In the genomic region with DNA sequence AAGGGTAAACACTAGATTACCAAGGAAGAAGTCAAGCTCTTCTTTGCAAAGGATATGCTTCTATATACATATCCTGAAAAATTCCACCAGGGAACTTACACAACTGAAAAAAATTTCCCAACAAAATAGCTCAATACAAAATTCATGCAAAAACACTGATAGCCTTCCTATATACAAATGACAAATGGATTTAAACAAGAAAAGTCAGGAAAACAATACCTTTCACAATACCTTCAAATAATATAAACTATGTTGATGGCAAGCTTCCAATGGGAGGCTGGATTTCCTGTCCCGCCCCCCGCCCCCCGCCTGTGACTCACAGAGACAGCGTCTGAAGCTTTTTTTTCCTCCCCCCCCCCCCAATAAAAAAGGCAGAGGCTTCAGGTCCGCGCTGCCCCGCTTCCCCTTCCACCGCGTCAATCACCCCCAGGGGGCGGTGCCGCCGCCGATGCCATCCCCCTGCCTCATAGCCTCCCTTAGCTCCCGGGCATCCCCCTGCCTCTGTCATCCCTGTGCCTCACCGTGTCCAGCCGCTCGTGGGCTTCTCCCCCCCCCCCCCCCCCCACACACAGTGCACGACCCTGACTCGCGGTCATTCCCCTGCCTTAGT, we compare ENCODE assay signal across 9 mouse cellular contexts. TPM values are rescaled to one million over a fixed set of nuclear protein-coding genes. Genes with fewer than 3 reads are reported as not detected.
DNase-seq lines count a peak whose midpoint lies in the region; ATAC-seq lines count a peak whose summit lies in the region.
"Had no signal": no experiment of that assay in that cellular context is flagged by ENCODE, and none has a peak within 500 bp of the region (broad histone marks: within the 10 kb centered on the region; RNA-seq: fewer than 3 reads in every experiment).

No protein-coding gene starts in this region.

- H3K4me1 ChIP-seq in embryonic facial prominence, embryonic 13.5 days = 0 out of 2 replicates have a peak, but pooled peaks cover 2% of the 10 kb centered on the region
- peaks cover 2% of the 10 kb centered on the region for H3K4me1 ChIP-seq in limb, embryonic 12.5 days (replicated peaks)
- peaks cover 11% of the 10 kb centered on the region for H3K4me1 ChIP-seq in neural tube, embryonic 15.5 days

- no peak overlapping the region for H3K27ac ChIP-seq in embryonic facial prominence, embryonic 13.5 days
- H3K27ac ChIP-seq in limb, embryonic 12.5 days = no peak overlapping the region
- no peak overlapping the region for H3K27ac ChIP-seq in neural tube, embryonic 15.5 days (replicated peaks)

- peak; percentile 8 for DNase-seq in right cerebral cortex, postnatal 14 days
- DNase-seq in right cerebral cortex, postnatal 10 days (ENCODE audit: low spot score in 2 of 2) = no peak
- no peak for DNase-seq in urinary bladder, adult 2 months (ENCODE audit: low spot score)
- no peak for DNase-seq in adrenal gland, adult (ENCODE audit: inconsistent age in 2 of 2, low spot score in 1 of 2)

- no peak for ATAC-seq in embryonic facial prominence, embryonic 13.5 days (ENCODE audit: insufficient number of reproducible peaks, insufficient read depth, low FRiP score, low TSS enrichment, low read depth)
- 0 out of 2 replicates have a peak, but pooled peaks have one; percentile 15 for ATAC-seq in limb, embryonic 12.5 days (ENCODE audit: insufficient number of reproducible peaks, insufficient read depth, low FRiP score, low TSS enrichment, low read depth)
- ATAC-seq in neural tube, embryonic 15.5 days (ENCODE audit: low FRiP score) = peak; percentile 38; the same call in 1 of the 2 replicates
- ATAC-seq in megakaryocyte-erythroid progenitor cell, adult 5-6 weeks (replicated peaks; ENCODE audit: low FRiP score, low TSS enrichment, poor library complexity, severe bottlenecking) = no peak

- H3K27me3 ChIP-seq in embryonic facial prominence, embryonic 13.5 days = peaks cover 11% of the 10 kb centered on the region; the same call in 1 of the 2 replicates
- peaks cover 7% of the 10 kb centered on the region; the same call in 1 of the 2 replicates for H3K27me3 ChIP-seq in limb, embryonic 12.5 days
- 0 out of 2 replicates have a peak, but pooled peaks cover 3% of the 10 kb centered on the region for H3K27me3 ChIP-seq in neural tube, embryonic 15.5 days (replicated peaks)

- H3K9ac ChIP-seq in embryonic facial prominence, embryonic 13.5 days = peak overlapping the region; percentile 51; the same call in 1 of the 2 replicates
- peak overlapping the region; percentile 37; the same call in 1 of the 2 replicates for H3K9ac ChIP-seq in limb, embryonic 12.5 days (replicated peaks)
- H3K9ac ChIP-seq in neural tube, embryonic 15.5 days (replicated peaks) = peak overlapping the region; percentile 44

- peak overlapping the region; percentile 63 for H3K4me2 ChIP-seq in embryonic facial prominence, embryonic 13.5 days
- peak overlapping the region; percentile 63 for H3K4me2 ChIP-seq in limb, embryonic 12.5 days
- H3K4me2 ChIP-seq in neural tube, embryonic 15.5 days = peak overlapping the region; percentile 76

- 1% methylated on average over 20 of the region's 20 CpGs for WGBS in embryonic facial prominence, embryonic 13.5 days
- WGBS in limb, embryonic 12.5 days = 3% methylated on average over 13 of the region's 20 CpGs
- WGBS in neural tube, embryonic 15.5 days = 2% methylated on average over 15 of the region's 20 CpGs

- H3K4me3 ChIP-seq in embryonic facial prominence, embryonic 13.5 days = peak overlapping the region; percentile 35
- peak overlapping the region; percentile 34 for H3K4me3 ChIP-seq in limb, embryonic 12.5 days (replicated peaks)
- H3K4me3 ChIP-seq in neural tube, embryonic 15.5 days (replicated peaks) = peak overlapping the region; percentile 39

- no peaks in the 10 kb centered on the region for H3K9me3 ChIP-seq in embryonic facial prominence, embryonic 13.5 days
- no peaks in the 10 kb centered on the region for H3K9me3 ChIP-seq in limb, embryonic 12.5 days
- no peaks in the 10 kb centered on the region for H3K9me3 ChIP-seq in neural tube, embryonic 15.5 days (replicated peaks)

- no peaks in the 10 kb centered on the region for H3K36me3 ChIP-seq in embryonic facial prominence, embryonic 13.5 days
- no peaks in the 10 kb centered on the region for H3K36me3 ChIP-seq in limb, embryonic 12.5 days
- no peaks in the 10 kb centered on the region for H3K36me3 ChIP-seq in neural tube, embryonic 15.5 days

RNA-seq across cellular contexts. Expression of gene Lcn4, which starts 9.8 kb away (rescaled TPM):
- polyA plus RNA-seq in embryonic facial prominence, embryonic 13.5 days (2015; fragmentation: Nextera tagmentation; extraction: Ambion mirVana) = not detected in 2 replicates
- not detected in 2 replicates for polyA plus RNA-seq in limb, embryonic 12.5 days (2016; fragmentation: Nextera tagmentation; extraction: Ambion mirVana)
- not detected in 2 replicates for polyA plus RNA-seq in neural tube, embryonic 15.5 days (2015; fragmentation: Nextera tagmentation; extraction: Ambion mirVana)
- not detected in 2 replicates for total RNA-seq in megakaryocyte-erythroid progenitor cell, adult 5-6 weeks (2014; fragmentation: Nextera tagmentation)
- not detected in 2 replicates for total RNA-seq in megakaryocyte-erythroid progenitor cell, adult 5-6 weeks (2017)
- polyA plus RNA-seq in urinary bladder, adult 2 months (2012; rRNA removed) = not detected in 2 replicates
- polyA plus RNA-seq: testis, adult 2 months had no signal

RNA-seq across cellular contexts. Expression of gene Fam69b, which starts 33.0 kb away (rescaled TPM):
- polyA plus RNA-seq in embryonic facial prominence, embryonic 13.5 days (2015; fragmentation: Nextera tagmentation; extraction: Ambion mirVana) = 65.6 and 66.6 TPM in 2 replicates
- polyA plus RNA-seq in limb, embryonic 12.5 days (2016; fragmentation: Nextera tagmentation; extraction: Ambion mirVana) = 61.7 and 66.3 TPM in 2 replicates
- 121 and 145 TPM in 2 replicates for polyA plus RNA-seq in neural tube, embryonic 15.5 days (2015; fragmentation: Nextera tagmentation; extraction: Ambion mirVana)
- total RNA-seq in megakaryocyte-erythroid progenitor cell, adult 5-6 weeks (2014; fragmentation: Nextera tagmentation) = 5.7 and 7.7 TPM in 2 replicates
- total RNA-seq in megakaryocyte-erythroid progenitor cell, adult 5-6 weeks (2017) = 6.8 and 8.0 TPM in 2 replicates
- 11.5 and 12.5 TPM in 2 replicates for polyA plus RNA-seq in urinary bladder, adult 2 months (2012; rRNA removed)

RNA-seq across cellular contexts. Expression of gene Agpat2, which starts 57.0 kb away (rescaled TPM):
- polyA plus RNA-seq in embryonic facial prominence, embryonic 13.5 days (2015; fragmentation: Nextera tagmentation; extraction: Ambion mirVana) = 23.4 and 25.2 TPM in 2 replicates
- 17.1 and 18.4 TPM in 2 replicates for polyA plus RNA-seq in limb, embryonic 12.5 days (2016; fragmentation: Nextera tagmentation; extraction: Ambion mirVana)
- polyA plus RNA-seq in neural tube, embryonic 15.5 days (2015; fragmentation: Nextera tagmentation; extraction: Ambion mirVana) = 5.5 and 13.6 TPM in 2 replicates
- total RNA-seq in megakaryocyte-erythroid progenitor cell, adult 5-6 weeks (2014; fragmentation: Nextera tagmentation) = 14.8 and 15.2 TPM in 2 replicates
- 9.9 and 11.8 TPM in 2 replicates for total RNA-seq in megakaryocyte-erythroid progenitor cell, adult 5-6 weeks (2017)
- polyA plus RNA-seq in urinary bladder, adult 2 months (2012; rRNA removed) = 48.3 and 63.6 TPM in 2 replicates

Comparison
In these comparisons a context has a peak if more than half of its experiments do, and no peak if none do; other contexts are left out.
1. ATAC-seq: peak in limb, embryonic 12.5 days (single experiment) and neural tube, embryonic 15.5 days (single experiment); none in embryonic facial prominence, embryonic 13.5 days (single experiment) and megakaryocyte-erythroid progenitor cell, adult 5-6 weeks (single experiment).
2. Peak in every context shown above with its lines, with median percentiles within 50 percentile points of each other: H3K4me2 ChIP-seq, H3K4me3 ChIP-seq and H3K9ac ChIP-seq.